Mouse (Mus musculus) yolk sac, embryonic 10.5 days (tissue): ENCODE measurements around the gene Pip4k2b.
"Not testable (repeated sequence)": the region's sequence is repeated elsewhere in the genome, so short reads cannot be mapped to it uniquely, and the experiment has no call there.

Experiments used
- DNase-seq: peaks from one replicate; pipeline ENCODE4 v3.0.0-alpha.2; 2017; ENCODE audit warnings: low spot score

Gene Pip4k2b

DNA sequence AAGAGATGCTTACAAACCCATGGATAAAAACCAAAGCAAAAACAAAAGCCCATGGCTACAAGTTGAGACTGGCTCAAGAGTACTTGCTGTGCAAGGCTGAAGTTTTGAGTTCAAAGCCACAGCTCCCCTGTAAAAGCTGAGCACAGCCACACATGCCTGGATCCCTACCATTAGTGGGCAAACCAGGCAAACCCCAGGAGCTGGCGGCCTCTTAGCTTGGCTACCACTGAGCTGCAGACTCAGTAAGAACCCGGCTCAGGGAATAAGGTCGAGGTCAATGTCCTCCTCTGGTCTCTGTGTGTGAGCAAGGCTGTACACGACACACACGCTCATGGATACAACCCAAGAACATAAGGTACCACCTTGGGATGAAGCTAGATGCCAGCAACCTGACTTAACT, 4.0 kb upstream of the Pip4k2b start:
- no peak for DNase-seq

DNA sequence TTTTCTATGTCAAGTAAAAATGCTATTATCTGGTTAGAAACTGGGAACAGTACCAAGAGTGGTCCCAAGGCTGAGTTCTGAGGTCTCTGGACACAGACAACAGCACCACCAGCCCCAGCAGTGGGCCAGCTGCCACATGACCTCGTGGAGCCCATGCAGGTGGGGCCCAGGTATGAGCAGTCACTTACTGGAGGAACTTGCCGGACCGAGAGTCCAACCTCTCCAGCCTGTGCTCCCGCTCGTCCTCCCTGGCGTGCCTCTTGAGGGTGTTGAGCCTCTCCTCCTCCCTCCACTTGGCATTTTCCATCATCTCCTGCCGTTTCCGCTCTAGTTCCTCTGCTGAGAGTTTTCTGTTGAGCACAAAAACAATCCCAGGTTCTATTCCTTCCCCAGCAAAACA, 3.3 kb upstream of the Pip4k2b start:
- no peak for DNase-seq

DNA sequence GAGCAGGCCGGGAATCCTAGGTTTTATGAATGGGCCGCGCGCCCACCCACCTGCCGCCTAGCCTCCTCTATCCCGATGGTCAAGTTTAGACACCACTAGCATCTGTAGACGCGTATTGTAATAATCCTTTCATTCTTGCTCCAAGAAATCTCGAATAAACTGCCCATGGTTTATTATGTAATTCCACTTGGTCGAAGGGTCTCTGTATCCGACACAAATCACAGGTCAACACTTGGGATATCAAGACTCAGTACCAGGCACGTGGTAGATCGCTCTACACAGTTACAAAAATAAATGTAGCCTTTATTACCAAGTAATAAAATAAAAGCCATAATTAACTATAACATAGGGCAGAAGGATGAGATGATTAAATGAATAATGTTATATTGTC, 822 bp upstream of the Pip4k2b start:
- no peak for DNase-seq

DNA sequence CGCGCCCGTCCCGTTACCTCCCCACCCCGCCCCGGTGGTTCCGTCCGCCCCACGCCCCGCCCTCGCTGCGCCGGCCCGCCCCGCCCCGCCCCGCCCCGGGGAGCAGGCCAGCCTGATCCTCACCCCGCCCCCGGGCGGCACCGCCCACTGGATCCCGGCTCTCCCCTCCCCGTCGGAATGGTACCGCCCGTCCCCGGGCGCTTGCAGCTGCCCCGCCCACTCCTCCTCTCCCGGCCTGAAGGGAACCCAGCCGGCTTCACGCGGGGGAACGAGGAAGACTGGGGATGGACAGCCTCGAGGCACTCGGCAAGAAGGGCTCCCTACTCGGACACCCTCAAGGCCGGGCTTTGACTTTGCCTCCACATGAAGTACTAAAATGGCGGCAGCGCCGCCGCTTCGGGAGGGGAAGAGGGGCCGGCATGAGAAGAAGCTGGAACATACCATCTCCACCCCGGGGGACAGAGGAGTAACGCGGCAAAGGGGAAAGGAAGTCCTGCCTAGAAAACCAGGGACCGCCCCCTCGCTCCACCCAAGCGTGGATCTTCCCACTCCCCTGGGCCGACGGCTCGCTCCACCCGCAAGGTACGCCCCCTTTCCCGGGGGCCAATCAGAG, 320 bp upstream of the Pip4k2b start:
- peak; percentile 99 for DNase-seq

DNA sequence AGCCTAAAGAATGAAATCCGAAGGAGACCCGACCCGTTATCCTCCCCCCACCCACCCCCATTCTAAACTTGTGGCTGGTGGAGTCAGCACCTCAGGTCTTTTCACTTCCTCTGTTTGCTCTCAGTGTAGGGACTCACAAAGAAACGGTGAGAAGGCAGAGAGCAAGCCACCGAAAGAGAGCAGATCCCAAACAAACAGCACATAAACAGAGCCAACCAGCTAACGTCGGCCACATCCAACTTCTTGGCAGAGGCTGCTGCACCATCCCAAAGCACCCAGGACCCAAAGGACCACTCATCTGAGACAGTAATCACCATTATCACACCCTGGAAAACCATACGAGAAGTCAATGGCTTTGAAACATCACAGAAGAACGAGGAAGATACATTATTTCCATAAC, 1.1 kb downstream of the Pip4k2b start:
- no peak for DNase-seq

GRCm38 (mm10) chr11:97742591-97742990, 1.9 kb downstream of the Pip4k2b start:
- no peak for DNase-seq

DNA sequence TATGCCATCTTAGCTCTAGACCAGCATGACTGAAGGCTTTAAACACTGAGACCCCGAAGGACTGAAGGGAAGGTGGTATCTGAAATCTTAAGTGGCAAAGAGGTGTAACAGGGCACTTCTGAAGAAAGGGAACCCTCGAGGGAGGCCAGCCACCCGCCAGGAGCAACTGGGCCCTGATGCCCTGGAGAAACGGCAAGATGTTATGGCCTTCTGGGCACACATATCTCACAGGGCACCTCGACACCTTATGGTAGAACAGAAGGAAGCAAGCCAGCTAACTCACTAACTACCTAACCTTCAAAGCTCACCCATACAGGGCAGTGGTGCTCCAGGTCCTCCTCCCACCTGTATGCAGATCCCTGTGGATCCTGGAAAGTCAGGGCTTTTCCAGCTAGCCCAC, 2.3 kb downstream of the Pip4k2b start:
- DNase-seq = no peak

DNA sequence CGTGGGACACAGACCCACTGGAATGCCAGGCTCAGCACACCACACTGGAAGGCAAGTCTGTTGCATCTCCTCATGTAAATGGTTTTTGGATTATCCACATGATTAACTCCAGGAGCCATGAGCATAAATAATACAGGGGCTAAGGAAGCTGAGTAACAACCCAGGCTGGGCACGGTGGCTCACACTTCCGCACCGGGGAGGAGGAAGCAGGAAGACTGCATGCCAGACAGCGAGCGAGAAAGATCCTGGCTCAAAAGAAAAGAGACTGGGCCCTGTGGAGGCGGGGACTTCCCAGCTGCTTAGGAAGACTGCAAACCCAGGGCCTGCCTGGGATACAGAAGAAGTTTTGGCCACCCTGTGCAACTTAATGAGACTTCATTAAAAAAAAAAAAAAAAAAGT, 4.3 kb downstream of the Pip4k2b start:
- no peak for DNase-seq

GRCm38 (mm10) chr11:97739155-97739554, 5.3 kb downstream of the Pip4k2b start:
- DNase-seq = no peak

GRCm38 (mm10) chr11:97738703-97739102, 5.8 kb downstream of the Pip4k2b start:
- no peak for DNase-seq

DNA sequence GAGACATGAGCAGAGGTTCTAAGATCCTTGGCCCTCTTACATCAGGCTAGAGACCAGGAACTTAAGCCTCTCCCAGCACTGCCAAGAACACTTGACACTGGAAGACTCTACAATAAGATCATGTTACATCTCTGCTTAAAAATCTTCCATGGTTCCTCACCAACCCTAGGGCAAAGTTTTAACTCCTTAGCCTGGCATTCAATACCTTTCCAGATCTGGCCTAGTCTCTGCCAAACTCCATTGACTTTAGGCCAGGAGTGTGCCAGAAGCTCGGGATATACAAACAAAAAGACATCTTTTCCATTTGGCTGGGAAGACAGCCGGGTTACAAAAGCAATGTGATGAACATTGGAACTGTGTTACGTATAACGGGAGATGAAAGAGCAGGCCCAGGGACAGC, 6.9 kb downstream of the Pip4k2b start:
- no peak for DNase-seq

GRCm38 (mm10) chr11:97736645-97737044, 7.9 kb downstream of the Pip4k2b start:
- DNase-seq = no peak

- not testable (repeated sequence) for DNase-seq
Observed at GRCm38 (mm10) chr11:97734810-97735209, 9.7 kb downstream of the Pip4k2b start.

GRCm38 (mm10) chr11:97733689-97734088, 10.8 kb downstream of the Pip4k2b start:
- peak; percentile 27 for DNase-seq

DNA sequence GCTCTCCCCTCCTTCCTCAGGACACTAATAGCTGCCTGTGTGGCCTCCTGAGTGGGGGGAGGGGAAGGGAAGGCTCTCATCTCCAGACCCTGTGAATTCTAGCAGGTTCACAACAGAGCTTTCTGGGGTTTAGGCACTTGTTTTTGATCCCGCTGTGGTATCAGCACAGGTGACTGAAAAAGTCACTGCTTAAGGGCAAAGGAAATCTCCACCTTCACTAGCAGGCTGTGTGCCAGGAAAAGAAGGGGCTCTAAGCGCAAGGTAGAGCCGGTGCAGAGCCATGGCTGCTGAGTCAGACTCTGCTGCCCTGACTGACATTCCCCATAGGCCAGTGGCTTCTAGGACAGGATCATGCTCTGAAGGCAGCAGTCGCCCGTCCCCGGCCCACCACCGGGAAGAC, 15.8 kb downstream of the Pip4k2b start:
- no peak for DNase-seq

GRCm38 (mm10) chr11:97728311-97728710, 16.2 kb downstream of the Pip4k2b start:
- DNase-seq = no peak

DNA sequence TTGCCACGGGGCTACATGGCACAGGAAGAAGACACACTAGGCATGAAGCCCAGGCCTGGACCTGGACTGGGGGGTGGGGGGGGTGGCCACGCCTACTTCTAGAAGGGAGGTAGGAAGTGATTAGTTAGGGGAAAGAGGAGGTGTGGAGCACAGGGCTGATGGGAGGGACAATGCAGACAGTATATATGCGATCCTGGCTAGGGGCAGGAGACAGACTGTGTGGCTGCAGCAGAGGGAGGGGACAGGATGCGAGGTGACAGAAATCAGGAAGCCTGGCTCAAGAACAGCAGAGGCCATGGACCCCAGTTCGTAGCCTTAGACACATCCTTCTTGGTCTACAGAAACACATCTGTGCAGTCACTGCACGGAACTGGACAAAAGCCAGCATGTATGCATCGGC, 20.8 kb downstream of the Pip4k2b start:
- DNase-seq = no peak

- DNase-seq = no peak
Observed at GRCm38 (mm10) chr11:97721338-97721737, 23.2 kb downstream of the Pip4k2b start.

- no peak for DNase-seq
Observed at GRCm38 (mm10) chr11:97719041-97719440, 25.5 kb downstream of the Pip4k2b start.

DNA sequence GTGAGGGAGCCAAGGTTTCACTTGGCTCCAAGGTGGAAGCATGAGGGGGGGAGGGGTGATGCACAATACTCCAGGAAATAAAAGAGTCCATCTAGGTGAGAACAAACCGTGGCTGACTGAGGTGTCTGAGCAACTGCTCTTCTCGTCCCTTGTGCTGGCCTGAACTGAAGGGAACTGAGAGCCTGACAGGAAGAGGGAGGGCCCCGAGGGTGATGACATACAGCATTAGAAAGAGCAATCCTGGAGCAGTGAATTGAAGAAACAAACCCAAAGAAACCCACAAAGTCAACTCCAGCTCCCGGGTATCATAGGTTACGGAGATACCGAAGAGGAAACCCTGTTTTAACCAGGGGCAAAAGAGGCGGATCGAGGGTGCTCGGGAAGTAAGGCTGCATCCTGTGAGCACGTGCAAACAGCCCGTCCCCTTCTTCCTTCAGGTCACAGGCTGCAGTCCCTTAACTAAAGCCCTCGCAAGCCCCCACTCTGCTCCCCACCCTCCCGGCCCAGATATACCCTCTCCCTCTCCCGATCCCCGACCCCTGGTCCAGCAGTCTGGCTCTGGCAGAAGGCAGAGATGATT, 26.1 kb downstream of the Pip4k2b start:
- no peak for DNase-seq

- no peak for DNase-seq
Observed at GRCm38 (mm10) chr11:97717369-97718280, 26.9 kb downstream of the Pip4k2b start.

- DNase-seq = no peak
Observed at GRCm38 (mm10) chr11:97716021-97716420, 28.5 kb downstream of the Pip4k2b start.
